Mouse (Mus musculus): Measurements from ENCODE around the gene Rad9b. TPM values are rescaled to one million over a fixed set of nuclear protein-coding genes. Genes with fewer than 3 reads are reported as not detected.
A peak's percentile ranks its signal among the peaks of the same experiment; 100 is the strongest.

The Rad9b gene
- total and polyA plus RNA-seq, 2 experiments from 2014 or later: 14.6 to 20.0 TPM

DNA sequence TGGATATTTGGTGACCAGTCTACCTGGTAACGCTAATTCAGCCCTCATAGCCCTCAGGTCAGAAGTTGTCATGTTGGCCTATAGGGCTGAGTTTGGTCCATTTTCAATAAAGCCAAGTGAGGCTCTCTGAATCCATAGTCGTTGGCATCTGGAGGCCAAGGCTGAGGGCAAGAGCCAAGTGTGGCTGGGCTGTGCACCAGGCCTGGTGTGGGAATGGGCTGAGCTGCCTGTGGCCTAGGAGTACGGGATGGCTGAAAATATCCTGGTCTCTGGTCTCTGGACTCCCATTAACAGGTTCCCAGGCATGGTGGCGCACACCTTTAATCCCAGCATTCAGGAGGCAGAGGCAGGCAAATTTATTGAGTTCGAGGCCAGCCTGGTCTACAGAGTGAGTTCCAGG is 36.0 kb upstream of the Rad9b start:
- Histone ChIP-seq H3K4me1 (ENCODE audit: insufficient read depth) (no peaks in the 10 kb centered on the region), H3K4me3 (ENCODE audit: low read depth, low read length) (no peak overlapping the region), H3K4me2 (ENCODE audit: low read depth) (no peak overlapping the region), H3K27ac (ENCODE audit: low read depth, low read length) (no peak overlapping the region), H3K9me3 (ENCODE audit: low read length) (no peaks in the 10 kb centered on the region), H3K36me3 (ENCODE audit: insufficient read depth) (no peaks in the 10 kb centered on the region; the same call in 1 of the 2 replicates), H3K9ac (no peak overlapping the region), H3K27me3 (ENCODE audit: insufficient read depth, low read length) (no peaks in the 10 kb centered on the region)
- no peak for TF ChIP-seq CTCF (IDR thresholded peaks at IDR 0.05; ENCODE audit: low read depth)
- ATAC-seq (no peak), DNase-seq (no peak)
- WGBS: 91% methylated on average over 5 of the region's 5 CpGs

DNA sequence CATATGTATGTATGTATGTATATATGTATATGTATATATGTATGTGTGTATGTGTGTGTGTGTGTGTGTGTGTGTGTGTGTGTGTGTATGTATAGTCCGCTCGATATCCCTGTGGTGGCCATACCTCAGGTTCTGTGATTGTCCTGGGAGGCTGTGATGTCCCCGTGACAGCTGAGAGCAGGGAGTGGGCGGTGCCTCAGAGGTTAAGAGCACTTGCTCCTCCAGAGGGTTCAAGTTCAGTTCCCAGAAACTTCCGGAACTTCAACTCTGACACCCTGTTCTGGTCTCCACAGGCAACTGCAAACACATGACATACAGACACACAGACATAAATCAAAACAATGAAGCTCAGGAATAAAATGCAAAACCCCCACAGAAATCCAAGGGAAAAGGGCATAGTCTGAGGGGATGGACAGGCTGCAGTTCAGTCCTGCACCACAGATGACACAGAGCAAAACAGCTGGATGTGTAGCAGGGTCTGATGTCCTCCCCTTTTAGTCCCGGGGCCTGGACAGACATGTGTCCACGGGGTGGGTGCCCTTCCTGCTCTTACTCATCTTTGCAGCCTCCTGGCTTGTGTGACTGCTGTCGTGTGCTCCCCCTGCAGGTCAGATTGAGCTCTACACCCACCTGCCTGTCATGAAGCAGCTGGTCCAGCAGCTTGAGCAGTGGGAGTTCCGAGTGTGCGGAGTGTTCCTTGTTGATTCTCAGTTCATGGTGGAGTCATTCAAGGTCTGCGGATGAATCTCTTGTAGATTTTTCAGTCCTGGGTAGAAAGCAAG is 25.5 kb upstream of the Rad9b start:
- peaks cover 36% of the 10 kb centered on the region for H3K36me3 ChIP-seq (ENCODE audit: insufficient read depth)
- 52% methylated on average over 11 of the region's 11 CpGs for WGBS
- no peaks in the 10 kb centered on the region for H3K4me1 ChIP-seq (ENCODE audit: insufficient read depth)
- H3K27me3 ChIP-seq (ENCODE audit: insufficient read depth, low read length): no peaks in the 10 kb centered on the region
- H3K27ac ChIP-seq (ENCODE audit: low read depth, low read length): no peak overlapping the region
- H3K9ac ChIP-seq: no peak overlapping the region
- ATAC-seq: peak; percentile 90
- DNase-seq: peak; percentile 84
- peak; percentile 90 for TF ChIP-seq CTCF (IDR thresholded peaks at IDR 0.05; ENCODE audit: low read depth)
- H3K4me2 ChIP-seq (ENCODE audit: low read depth): no peak overlapping the region
- H3K9me3 ChIP-seq (ENCODE audit: low read length): no peaks in the 10 kb centered on the region
- no peak overlapping the region for H3K4me3 ChIP-seq (ENCODE audit: low read depth, low read length)

DNA sequence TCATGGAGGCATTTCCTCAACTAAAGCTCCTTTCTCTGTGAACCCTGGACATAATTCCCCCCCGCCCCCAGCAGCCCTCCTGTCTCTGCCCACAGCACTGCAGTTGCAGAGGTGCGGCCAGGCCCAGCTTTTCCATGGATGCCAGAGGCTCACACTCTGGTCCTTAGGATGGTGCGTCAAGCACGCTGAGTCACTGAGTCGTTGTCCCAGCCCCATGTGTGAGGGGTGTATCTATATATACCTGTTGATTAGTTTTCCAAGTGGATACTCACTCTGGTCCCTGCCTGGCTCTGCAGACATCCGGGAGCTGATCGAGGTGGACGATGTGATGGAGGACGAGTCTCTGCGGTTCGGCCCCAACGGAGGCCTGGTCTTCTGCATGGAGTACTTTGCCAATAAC is 24.1 kb upstream of the Rad9b start:
- Histone ChIP-seq H3K27ac (ENCODE audit: low read depth, low read length) (no peak overlapping the region), H3K9ac (no peak overlapping the region), H3K4me1 (ENCODE audit: insufficient read depth) (0 out of 2 replicates have a peak, but pooled peaks cover under 1% of the 10 kb centered on the region), H3K4me3 (ENCODE audit: low read depth, low read length) (no peak overlapping the region), H3K4me2 (ENCODE audit: low read depth) (no peak overlapping the region), H3K27me3 (ENCODE audit: insufficient read depth, low read length) (no peaks in the 10 kb centered on the region), H3K36me3 (ENCODE audit: insufficient read depth) (peaks cover 36% of the 10 kb centered on the region), H3K9me3 (ENCODE audit: low read length) (no peaks in the 10 kb centered on the region)
- no peak for TF ChIP-seq CTCF (IDR thresholded peaks at IDR 0.05; ENCODE audit: low read depth)
- no peak for DNase-seq
- ATAC-seq: no peak
- WGBS: 93% methylated on average over 12 of the region's 12 CpGs

- TF ChIP-seq CTCF (IDR thresholded peaks at IDR 0.05; ENCODE audit: low read depth): no peak
These were observed 23.2 kb upstream of the Rad9b start for GRCm38 (mm10) chr5:122377101-122377833.

GRCm38 (mm10) chr5:122372878-122373277 is 18.8 kb upstream of the Rad9b start:
- no peak for TF ChIP-seq CTCF (IDR thresholded peaks at IDR 0.05; ENCODE audit: low read depth)
- 4% methylated on average over 5 of the region's 5 CpGs for WGBS
- H3K9ac ChIP-seq: peak overlapping the region; percentile 63
- peak overlapping the region; percentile 96; the same call in 1 of the 2 replicates for H3K27ac ChIP-seq (ENCODE audit: low read depth, low read length)
- peaks cover 28% of the 10 kb centered on the region for H3K36me3 ChIP-seq (ENCODE audit: insufficient read depth)
- DNase-seq: no peak
- peak overlapping the region; percentile 82 for H3K4me3 ChIP-seq (ENCODE audit: low read depth, low read length)
- no peak for ATAC-seq
- no peaks in the 10 kb centered on the region for H3K9me3 ChIP-seq (ENCODE audit: low read length)
- H3K4me1 ChIP-seq (ENCODE audit: insufficient read depth): peaks cover 7% of the 10 kb centered on the region; the same call in 1 of the 2 replicates
- H3K4me2 ChIP-seq (ENCODE audit: low read depth): peak overlapping the region; percentile 72
- no peaks in the 10 kb centered on the region for H3K27me3 ChIP-seq (ENCODE audit: insufficient read depth, low read length)

More at GRCm38 (mm10) chr5:122377101-122377833, 23.2 kb upstream of the Rad9b start:
- H3K27me3 ChIP-seq (ENCODE audit: insufficient read depth, low read length): no peaks in the 10 kb centered on the region
- ATAC-seq (no peak), DNase-seq (no peak)
- no peak overlapping the region for H3K4me2 ChIP-seq (ENCODE audit: low read depth)
- 0 out of 2 replicates have a peak, but pooled peaks cover 4% of the 10 kb centered on the region for H3K4me1 ChIP-seq (ENCODE audit: insufficient read depth)
- WGBS: 92% methylated on average over 4 of the region's 4 CpGs
- no peaks in the 10 kb centered on the region for H3K9me3 ChIP-seq (ENCODE audit: low read length)
- H3K9ac ChIP-seq: no peak overlapping the region
- H3K36me3 ChIP-seq (ENCODE audit: insufficient read depth): peaks cover 33% of the 10 kb centered on the region
- H3K4me3 ChIP-seq (ENCODE audit: low read depth, low read length): no peak overlapping the region
- H3K27ac ChIP-seq (ENCODE audit: low read depth, low read length): no peak overlapping the region

- Histone ChIP-seq H3K36me3 (ENCODE audit: insufficient read depth) (peaks cover 34% of the 10 kb centered on the region), H3K4me1 (ENCODE audit: insufficient read depth) (peaks cover 7% of the 10 kb centered on the region; the same call in 1 of the 2 replicates), H3K27ac (ENCODE audit: low read depth, low read length) (peak within 1 kb of the TSS; percentile 96), H3K27me3 (ENCODE audit: insufficient read depth, low read length) (no peaks in the 10 kb centered on the region), H3K9ac (peak within 1 kb of the TSS; percentile 87), H3K4me2 (ENCODE audit: low read depth) (peak within 1 kb of the TSS; percentile 72), H3K4me3 (ENCODE audit: low read depth, low read length) (peak within 1 kb of the TSS; percentile 82), H3K9me3 (ENCODE audit: low read length) (no peaks in the 10 kb centered on the region)
- DNase-seq (peak; percentile 100), ATAC-seq (peak; percentile 97)
- WGBS: under 1% methylated on average over 53 of the region's 53 CpGs
- TF ChIP-seq CTCF (IDR thresholded peaks at IDR 0.05; ENCODE audit: low read depth): no peak
These were observed 18.2 kb upstream of the Rad9b start, which contains the start of gene Fam216a for GRCm38 (mm10) chr5:122372192-122372769. TSS of gene Fam216a (minus strand) at chr5:122372364.

Data from forebrain, postnatal 0 days (tissue).